Mouse (Mus musculus) embryo, embryonic 11 days (tissue): Measurements from ENCODE around the gene Smim1.

Source experiments
- DNase-seq: peaks from one replicate; pipeline ENCODE4 v3.0.0-alpha.2; 2015

Smim1 gene

DNA sequence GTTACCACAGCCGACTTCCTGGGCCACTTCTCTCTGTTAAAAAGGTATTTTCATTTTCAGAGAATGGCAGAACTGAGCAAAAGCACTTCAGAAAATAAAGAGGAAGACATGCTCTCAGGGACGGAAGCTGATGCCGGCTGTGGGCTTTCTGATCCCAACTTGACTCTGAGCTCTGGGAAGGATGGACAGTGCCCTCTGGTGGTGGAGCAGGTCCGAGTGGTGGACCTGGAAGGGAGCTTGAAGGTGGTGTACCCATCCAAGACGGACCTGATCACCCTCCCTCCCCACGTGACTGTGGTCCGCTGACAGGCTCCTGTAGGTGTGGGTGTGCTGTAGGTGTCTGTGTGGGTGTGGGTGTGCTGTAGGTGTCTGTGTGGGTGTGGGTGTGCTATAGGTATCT, 6.5 kb downstream of the Smim1 start:
- peak; percentile 32 for DNase-seq

DNA sequence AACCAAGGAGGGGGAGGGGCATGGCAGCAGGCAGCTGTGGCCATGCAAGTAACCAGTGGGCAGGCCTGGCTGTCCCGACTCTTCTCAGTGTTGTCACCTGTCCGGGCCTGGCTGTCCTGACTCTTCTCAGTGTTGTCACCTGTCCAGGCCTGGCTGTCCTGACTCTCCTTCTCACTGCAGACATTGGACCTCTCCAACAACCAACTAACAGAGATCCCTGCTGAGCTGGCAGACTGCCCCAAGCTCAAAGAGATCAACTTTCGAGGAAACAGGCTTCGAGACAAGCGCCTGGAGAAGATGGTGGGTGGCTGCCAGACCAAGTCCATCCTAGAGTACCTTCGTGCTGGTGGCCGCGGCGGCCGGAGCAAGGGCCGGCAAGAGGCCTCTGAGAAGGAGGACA, 10.6 kb downstream of the Smim1 start:
- no peak for DNase-seq

DNA sequence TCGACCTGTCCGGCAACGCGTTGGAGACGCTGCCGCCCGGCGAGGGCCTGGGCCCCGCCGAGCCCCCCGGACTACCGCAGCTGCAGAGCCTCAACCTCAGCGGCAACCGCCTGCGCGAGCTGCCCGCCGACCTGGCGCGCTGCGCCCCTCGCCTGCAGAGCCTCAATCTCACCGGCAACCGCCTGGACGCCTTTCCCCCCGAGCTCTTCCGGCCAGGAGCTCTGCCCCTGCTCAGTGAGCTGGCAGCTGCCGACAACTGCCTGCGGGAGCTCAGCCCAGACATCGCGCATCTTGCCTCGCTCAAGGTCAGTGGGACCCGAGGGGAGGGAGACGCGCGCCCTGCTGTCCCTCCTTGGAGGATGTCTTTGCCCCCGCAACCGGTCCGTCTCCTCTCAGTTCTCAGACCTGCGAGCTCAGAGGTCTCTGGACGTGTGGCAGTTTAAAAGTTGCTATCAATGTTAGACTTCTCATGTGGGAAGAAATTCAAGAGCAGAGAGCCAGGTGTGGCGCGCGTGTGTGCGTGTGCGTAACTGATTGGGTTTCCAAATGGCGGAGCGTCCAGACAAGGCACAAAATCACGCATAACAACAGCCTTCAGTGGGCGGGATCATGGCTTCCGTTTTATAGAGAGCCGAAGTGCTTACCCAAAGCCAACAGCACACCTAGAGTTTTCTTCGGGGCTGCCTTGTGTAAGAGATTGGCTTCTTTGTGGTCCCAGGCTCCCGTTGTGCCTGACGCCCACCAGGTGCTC, 13.7 kb downstream of the Smim1 start:
- peak; percentile 20 for DNase-seq

DNA sequence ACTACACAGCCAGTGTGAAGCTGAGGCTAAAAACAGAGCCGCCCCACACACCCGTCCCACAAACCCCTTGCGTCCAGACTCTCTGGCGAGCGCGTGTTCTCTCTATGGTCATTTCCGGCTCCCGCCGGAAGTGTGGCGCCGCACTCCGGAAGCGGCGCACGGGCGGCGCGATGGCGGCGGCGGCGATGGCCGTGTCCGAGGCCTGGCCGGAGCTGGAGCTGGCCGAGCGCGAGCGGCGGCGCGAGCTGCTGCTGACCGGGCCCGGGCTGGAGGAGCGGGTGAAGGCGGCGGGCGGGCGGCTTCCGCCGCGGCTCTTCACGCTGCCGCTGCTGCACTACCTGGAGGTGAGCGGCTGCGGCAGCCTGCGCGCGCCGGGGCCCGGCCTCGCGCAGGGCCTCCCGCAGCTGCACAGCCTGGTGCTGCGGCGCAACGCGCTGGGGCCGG, 14.4 kb downstream of the Smim1 start, which contains the start of gene Lrrc47:
Lrrc47 (plus strand) TSS at position 86 of the 444 bp plus-strand sequence.
- DNase-seq, result peak; percentile 93

DNA sequence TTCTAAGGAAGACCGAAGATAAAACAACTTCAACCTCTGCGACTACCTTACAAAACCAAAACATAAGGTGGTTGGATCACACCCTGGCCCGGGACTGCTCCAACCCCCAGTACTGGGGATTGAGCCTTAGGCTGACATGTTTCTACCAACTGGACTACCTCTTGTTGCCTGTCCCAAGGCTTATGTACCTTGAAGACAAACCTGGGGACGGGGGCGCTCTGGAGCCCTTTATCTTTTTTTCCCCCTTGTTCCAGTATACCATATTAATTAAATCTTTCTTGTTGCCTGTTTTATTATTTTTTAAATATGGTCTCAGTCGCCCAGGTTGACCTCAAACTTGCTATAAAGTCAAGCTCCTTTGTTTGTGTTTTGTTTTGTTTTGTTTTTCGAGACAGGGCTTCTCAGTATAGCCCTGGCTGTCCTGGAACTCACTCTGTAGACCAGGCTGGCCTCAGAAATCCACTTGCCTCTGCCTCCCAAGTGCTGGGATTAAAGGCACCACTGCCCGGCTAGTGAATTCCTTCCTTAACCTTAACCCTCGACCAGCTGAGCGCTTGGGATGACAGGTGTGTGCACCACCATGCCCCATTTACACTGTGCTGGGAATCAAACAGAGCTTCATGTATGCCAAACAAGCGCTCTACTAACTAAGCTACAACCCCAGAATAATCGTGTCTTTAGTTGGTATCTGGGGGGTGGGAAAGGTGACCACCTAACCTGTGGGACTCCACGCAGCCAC, 15.0 kb downstream of the Smim1 start:
- no peak for DNase-seq

DNA sequence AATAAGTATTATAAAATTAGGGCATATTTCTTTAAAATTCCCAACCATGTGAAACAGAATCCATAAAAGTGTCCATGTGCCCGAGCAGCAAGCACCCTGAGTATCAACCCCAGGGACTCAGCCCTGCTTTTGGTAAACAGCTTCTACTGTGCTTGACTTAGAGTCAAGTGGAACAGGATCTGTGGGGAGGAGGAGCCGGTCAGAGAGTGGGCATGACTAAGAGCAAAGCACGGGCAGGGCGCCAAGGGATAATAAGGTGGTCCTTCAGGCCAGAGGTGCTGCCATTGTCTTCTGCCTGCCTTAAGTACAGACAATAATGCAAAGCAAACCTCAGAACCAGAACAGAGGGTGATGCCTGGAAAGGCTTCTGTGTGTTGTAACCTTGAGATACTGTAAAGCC, 18.3 kb downstream of the Smim1 start:
- DNase-seq, result no peak

DNA sequence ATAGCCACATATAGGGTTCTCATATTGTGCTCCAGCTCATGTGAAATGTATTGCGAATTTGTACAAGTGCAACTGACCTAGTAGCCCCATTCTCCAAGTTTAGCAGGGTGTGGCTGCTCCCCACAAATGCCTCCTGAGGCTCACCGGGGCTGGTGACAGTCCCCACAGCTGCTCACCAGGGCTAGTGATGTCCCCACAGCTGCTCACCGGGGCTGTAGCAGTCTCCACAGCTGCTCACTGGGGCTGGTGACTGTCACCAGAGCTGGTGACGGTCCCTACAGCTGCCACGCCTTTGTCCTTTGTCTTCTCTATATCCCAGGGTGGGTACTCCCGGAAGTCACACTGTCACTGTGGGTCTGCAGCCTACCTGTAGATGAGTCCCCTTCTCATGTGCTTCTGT, 19.8 kb downstream of the Smim1 start:
- DNase-seq, result no peak

DNA sequence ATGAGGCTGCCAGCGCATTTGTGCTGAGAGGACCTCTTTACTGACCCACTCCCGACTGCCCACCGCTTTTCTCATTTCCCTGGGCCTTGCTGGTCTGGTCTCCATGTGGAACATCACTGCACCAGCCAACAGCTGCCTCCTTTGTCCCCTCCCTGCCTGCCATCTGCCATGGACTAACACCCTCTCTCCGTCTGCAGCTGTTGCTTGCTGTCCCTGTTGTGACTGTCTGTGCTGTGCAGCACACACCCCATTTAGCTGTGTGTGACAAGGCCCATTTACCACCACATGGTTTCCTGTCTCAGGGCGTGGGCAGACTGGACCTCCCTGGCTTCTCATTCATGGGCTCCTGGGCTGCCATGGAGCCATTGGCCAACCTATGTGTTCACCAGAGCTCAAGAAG, 20.5 kb downstream of the Smim1 start:
- no peak for DNase-seq

DNA sequence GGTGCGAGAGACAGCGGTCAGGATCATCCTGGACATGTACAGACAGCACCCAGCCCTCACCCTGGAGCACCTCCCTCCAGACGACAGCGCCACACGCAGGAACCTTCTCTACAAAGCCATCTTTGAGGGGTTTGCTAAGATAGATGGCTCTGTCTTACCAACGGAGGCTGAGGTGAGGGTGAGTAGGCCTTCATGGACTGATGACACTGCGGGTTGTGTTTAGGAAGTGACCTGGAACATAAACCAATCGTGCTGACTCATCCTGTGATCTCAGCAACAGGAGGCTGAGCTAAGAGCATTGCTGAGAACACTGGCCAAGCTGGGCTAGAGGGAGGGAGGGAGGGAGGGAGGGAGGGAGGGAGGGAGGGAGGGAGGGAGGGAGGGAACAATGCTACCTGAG, 32.5 kb downstream of the Smim1 start:
- DNase-seq, result no peak

DNA sequence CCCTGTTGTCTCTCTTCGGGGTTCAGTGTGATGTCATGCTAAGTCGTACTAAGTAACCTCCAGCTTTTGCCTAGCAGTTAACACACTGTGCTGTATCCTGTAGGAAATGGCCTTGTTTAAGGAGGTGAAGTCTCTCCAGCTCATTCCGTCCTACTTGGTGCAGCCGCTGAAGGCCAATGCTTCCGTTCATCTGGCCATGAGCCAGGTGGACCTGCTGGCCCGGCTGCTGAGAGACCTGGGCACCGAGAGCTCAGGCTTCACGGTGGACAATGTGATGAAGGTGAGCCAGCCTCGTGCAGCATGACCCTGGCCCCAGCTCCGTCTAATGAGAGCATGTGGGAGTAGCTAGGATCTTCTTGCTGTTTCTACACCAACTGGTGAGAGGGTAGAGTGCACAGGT, 33.3 kb downstream of the Smim1 start:
- DNase-seq, result no peak

DNA sequence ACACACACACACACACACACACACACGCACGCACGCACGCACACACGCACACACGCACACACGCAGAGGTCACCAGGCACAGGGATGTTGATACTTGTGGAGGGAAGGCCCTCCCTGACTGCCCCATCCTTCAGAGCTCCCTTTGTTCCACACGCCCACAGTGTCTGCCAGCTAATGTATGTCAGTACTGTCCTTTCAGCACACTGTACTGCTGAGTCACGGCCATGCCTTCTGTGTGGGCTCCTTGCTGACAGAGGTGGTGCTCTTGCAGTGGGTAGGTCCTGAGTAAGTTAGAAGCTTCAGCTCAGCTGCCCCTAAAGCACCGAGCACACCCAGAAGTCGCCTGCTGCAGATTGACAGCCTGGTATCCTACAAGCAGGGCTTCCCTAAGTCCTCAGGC, 45.6 kb downstream of the Smim1 start:
- DNase-seq, result no peak

DNA sequence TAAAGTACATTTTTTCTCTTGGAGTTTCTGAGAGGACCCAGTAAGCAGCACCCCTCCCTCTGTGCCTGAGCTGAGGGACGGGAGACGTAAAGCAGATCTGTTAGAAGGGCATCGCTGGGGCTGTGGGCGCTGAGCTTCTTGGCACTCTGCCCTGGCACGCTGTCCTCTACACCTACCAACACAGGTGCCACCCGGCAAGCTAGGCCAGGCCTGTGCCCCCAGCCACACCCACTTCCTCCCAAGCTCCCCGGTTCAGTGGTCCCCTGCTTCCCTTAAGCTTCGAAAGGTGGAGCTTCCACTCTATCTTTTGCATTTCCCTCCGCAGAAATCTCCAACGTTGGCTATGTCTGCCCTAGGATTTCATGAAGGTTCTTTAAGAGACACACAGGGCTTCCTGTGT, 46.8 kb downstream of the Smim1 start:
- DNase-seq, result no peak

DNA sequence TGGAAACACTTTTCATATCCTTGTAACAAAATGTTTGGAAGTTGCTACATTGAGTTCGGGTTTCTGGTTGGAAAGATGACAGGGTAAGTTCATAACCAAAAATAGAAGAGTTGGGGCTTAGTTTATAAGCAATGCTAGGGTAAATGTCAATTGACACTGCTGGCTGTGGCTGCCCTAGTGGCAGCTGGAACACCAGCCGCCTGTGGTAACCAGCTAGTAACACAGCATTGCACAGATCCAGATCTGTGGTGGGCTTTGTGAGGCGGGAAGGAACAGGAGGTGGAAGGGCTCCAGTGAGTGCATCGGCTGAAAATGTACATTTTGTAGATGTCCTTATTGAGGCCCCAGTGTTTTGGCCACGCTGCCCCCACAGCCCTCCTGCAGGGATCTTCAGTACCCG, 50.3 kb downstream of the Smim1 start:
- DNase-seq, result peak; percentile 17

DNA sequence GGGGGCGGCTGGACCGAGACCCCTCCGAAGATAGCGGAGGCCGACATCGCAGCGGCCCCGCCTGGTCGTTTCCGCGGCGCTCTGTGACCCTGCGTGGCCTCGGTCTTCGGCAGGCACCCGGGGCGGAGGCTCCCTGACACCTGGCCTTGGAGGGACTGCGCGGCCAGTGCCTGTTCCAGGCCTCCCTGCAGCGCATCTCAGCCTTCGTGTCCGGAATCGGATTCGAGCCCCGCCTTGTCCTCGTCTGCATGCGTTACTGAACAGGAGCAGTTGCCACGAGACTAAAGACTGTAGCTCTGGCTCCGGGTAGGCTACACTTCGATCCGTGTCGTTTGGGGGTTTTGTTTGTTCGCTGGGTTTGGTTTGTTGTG, 50.8 kb downstream of the Smim1 start:
- no peak for DNase-seq

DNA sequence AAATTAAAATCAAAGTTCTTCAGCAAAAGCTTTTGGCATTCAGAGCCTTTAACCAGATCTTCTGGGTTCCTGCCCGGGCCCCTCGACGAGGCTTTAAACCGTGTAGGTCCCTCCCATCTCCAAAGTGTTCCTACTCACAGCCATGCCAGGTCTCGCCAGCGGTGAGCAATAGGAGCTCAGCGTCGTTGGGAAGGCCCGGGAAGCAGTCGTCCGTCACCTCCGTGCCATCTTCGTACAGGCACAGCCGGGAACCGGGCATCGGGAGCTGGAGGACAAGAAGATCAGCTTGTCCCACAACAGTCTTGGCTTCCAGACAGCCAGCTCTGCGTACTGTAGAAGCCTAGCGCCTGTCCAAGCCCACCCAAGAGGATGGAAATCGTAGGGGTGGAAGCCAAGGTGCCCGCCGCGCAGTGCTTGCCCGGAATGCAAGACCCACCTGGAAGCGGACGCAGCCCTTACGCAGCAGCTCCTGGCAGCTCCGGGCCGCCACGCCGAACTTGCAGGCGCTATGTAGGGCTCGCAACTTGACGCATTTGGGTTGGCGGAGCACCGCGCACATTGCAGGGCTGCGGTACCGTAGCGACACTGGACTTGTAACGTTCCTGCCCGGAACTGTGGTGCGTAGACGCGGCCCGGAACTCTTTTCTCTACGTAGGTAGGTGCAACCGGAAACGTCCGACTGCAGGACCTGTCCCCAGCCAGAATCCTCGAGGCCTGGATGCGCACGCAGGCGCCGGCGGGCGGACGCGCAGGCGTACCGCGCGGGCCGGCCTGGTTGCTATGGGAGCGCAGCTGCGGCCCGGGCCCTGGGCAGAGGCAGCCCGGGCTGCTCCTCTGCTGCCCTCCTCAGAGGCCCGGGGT, 51.4 kb downstream of the Smim1 start, which contains the start of the genes Dffb and Cep104:
Dffb (minus strand) TSS at position 696 of the 861 bp plus-strand sequence.
Cep104 (plus strand) TSS at position 764 of the 861 bp plus-strand sequence.
- DNase-seq, result peak; percentile 97
